Mouse (Mus musculus) lung, adult 2 months (tissue): ENCODE results near the gene E130308A19Rik.

Experiments used
- CTCF ChIP-seq: fragments of 200-500 bp; IDR thresholded peaks from 2 replicates; pipeline ENCODE4 v1.5.1; 2011; ENCODE audit warnings: mild to moderate bottlenecking, low read length, control low read depth; ENCODE audit not compliant: insufficient read depth
- POLR2A ChIP-seq: fragments of 200-500 bp; IDR thresholded peaks from 2 replicates; pipeline ENCODE4 v1.6.1; 2011; ENCODE audit warnings: low read depth, mild to moderate bottlenecking, control low read depth, low read length, borderline replicate concordance; ENCODE audit errors: extremely low read depth

- TF ChIP-seq CTCF (no peak), POLR2A (no peak)
Measured at GRCm38 (mm10) chr4:59582186-59582585, 43.8 kb upstream of the E130308A19Rik start.
